Mouse (Mus musculus) kidney, postnatal 36 days (tissue): ENCODE measurements around the gene Ubr2.

Source experiments
- DNase-seq, 2 experiments: peaks; one replicate each; pipeline ENCODE4 v3.0.0; 2021 to 2022; ENCODE audit warnings: mixed read lengths in 2 of 2

Ubr2 gene

DNA sequence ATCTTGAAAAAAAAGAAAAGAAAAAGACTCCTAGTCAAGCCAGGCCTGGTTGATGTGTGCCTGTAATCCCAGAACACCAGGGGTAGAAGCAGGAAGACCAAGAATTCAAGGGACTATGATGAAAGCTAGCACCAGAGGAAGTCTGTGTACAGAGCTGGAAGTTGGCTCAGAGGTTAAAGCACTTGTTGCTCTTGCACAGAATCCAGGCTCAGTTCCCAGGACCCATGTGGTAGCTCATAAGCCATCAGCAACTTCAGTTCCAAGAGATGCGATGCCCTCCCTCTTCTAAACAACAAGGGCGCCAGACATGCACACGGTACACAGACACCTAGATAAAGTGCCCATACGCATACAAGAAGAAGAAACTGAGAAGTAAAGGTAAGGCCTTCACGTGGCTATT is 8.0 kb downstream of the Ubr2 start:
- no peak for DNase-seq

DNA sequence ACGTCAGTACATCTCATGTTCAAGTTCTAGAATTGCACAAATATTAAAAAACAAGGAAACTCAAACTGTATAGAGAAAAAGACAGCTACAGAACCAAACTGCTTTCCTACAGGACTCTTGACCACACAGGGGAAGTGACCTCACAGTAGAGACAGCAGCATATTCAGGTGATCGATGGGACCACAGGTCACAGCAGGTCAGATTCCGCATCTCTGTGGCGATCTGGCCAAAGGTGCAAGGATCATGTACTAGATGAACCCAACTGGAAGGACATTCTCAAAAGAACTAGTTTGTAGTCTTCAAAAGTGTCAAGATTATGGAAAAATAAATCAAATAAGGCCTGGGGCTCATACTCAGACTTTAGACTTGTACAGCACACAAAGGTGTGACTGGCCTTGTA is 11.5 kb downstream of the Ubr2 start:
- DNase-seq, result no peak

DNA sequence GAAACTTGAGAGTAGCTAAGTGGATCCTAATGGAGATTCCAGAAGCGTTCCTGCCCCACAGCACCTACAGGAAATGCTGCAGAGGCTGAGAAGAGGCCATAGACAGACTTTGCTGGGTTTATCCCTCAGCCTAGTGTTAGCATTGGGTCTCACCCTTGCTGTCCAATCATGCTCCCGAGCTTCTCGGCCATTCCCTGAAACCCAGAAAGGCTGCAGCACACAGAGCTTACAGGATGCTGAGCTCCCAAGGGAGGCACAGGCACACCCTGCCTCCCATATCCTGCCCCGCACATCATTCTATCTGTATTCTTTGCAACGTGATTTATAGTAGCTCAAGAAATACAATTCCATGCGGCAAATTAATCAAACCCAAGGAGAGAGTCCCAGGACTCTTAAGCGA is 13.9 kb downstream of the Ubr2 start:
- DNase-seq, result peak in 1 of 2 experiments; percentile 15

DNA sequence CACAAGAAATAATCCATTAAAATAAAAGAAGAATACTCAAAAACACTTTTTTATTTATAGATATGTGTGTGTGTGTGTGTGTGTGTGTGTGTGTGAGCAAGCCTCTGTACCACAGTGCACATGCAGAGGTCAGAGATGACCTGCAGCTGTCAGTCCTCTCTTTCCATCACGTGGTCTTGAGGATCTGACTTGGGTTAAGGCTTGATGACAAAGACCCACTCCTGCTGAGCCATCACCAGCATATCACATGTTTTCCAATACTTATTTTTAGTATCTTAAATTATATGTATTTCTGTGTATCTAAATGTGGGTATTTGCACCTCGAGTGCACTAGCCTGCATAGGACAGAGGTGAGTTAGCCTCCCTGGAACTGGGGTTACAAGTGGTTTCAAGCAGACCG is 14.7 kb downstream of the Ubr2 start:
- DNase-seq, result no peak

DNA sequence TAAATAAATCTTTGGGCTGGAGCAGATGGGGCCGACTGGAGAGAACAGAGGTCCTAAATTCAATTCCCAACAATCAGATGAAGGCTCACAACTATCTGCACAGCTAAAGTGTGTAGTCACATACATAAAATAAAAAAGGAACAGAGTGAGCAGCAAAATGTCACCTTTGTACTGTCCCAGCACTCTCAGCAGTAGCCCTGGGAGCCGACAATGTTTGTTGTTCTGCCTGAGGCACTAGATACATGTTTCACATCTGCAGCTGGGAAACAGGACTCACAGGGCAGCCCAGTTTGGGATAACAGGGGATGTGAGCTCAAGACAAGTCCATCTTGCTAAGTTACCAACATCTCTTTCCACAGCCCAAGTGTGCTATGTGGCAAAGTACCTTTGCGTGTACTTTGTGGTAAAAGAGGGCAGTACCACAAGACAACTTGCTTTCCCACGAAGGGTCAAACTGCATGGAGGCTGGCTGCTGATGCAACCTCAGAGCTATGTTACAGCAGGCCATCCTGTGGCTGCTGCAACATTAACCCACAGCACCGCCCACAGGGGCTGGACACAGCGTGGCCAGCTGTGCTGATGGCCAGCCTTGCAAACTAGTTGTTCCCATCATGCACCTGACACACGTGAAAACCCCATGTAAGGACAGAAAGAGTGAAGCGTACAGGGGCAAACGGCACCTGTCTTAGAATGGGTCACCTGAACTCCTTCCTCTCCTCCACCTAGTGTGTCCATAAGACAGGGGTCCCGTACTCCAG is 15.5 kb downstream of the Ubr2 start:
- DNase-seq, result peak; percentile 52 to 64

DNA sequence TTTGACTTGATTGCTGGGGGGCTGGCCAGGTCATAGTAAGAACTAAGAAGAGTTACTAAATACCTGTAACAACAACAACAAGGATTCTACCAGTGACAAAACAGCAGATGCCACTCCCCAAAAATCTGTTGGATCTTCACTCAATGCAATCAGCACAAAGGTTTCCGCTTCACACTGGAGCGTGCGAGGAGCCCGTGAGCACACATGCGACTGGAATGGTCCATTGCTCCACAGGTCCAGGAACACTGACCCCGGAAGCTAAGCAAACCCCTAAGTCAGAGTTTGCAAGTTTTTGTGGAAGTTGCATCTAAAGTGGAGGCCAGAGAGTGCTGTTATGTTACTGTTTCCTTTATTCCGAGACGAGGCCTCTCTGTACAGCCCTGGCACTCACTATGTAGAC is 16.7 kb downstream of the Ubr2 start:
- DNase-seq, result no peak

DNA sequence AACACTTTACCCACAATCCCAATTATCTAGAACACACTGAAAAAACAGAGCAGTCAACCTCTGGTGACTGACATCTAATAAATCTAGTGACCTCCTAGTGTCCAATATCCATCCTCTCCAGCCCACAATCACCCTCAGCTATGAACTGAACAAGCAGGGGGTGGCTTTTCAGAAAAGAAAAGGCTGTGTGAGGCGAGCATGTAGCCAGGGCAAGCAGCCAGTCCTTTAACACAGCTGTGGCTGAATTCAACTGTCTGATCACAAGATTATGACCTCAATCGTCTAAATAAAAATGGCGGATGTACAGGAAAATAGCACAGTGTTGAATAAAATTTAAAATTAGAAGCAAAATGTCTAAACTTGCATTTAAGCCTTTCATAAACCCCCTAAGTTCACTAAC is 22.7 kb downstream of the Ubr2 start:
- no peak for DNase-seq

DNA sequence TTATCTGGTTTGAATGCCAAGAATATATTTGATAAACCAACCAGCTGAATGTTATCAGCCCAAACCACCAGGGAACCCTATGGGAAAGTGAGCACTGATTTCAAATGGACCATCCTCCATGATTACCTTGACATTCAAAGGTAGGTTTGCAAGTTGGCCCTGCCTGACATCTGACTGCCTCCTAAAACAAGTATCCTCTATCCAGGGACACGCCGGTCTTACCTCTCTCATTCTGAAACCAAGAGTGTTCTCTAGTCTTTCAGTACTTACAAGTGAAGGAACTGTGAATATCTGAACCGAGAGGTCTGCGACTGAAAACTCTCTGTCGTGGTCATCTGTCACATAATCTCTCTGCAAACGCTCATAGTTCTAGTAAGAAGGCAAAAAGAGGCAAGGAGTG is 30.3 kb downstream of the Ubr2 start:
- DNase-seq, result no peak

DNA sequence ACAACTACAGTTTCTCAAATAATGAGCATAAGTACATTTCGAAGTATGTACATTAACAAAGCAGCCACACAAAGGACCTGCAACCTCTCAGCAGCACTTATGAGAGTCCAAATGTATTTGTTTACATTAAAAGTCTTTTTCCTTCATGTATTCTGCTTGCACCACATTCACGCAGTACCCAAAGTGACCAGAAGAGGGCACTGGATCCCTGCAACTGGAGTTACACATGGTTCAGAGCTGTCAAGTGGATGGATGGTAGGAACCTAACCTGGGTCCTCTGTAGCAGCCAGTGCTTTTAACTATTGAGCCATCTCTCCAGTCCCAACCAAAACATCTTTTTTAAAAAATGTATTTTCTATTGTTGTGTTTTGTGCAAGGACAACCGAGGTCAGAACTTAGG is 35.2 kb downstream of the Ubr2 start:
- DNase-seq, result peak; percentile 46 to 85

DNA sequence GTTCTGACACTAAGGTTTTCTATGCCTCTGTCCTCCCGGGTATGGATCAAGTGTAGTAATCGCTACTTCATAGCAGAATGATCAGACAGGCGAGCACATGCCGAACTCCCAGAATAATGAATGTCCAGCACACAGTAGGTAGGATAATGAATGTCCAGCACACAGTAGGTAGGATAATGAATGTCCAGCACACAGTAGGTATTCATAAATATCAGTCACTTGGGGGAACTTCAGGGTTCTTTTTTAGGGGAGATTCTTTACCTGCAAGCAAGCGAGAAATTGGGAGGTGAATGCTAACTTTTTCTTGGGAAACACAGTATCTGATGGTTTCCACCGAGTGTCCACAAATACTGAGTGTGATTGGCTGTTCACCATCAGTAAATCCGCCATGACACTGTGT is 37.8 kb downstream of the Ubr2 start:
- no peak for DNase-seq

DNA sequence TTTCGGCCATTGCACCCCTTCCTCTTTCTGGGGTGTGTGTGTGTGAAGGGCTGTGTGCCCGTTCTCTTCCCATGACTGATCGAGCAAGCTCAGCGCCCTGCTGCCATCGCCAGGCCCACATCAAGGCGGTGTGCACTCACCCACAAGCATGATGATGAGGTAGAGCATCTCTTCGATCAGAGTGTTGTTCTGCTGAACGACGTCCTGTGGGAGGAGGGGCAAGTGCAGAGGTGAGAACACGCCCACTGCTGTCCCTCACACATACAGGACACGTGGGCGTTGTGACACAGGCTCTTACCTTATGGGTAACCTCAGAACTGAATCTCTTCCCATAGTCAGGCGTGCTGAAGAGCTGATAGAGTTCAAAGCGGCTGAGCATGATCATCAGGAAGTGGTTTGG is 43.5 kb downstream of the Ubr2 start:
- no peak for DNase-seq

DNA sequence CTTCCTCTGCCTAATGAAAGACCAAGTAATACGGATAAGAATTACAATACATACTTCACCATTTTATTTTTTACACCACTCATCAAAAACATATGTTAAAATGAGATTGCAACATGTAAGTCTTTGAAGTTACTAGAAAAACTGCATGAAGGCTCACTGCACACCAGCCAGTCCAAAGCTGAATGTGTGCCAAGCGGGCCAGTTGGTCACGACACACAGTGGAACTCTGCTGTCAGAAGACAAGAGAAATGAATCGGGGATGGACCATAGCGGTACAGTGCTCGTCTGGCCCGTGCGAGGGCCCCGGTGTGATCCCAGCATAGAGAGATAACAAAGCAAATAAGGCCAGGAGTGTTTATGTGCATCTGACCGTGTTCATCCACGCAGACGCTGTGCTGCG is 47.2 kb downstream of the Ubr2 start:
- DNase-seq, result no peak

DNA sequence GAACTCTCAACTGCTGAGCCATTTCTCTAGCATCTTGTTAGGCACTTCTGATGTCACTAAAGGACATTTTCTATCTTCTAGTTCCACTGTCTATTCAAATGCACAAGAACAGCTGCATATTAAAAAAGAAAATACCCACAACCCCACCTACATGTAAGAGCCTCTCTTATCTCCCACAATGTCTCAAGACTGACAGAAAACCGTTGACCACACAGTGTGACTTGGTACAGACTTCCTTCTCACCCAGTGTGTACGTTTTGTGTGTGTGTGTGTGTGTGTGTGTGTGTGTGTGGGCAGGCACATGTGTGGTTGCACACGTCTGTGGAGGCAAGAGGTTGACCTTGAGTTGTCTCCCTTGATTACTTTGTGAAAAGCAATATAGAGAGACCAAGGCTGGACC is 48.2 kb downstream of the Ubr2 start:
- no peak for DNase-seq

DNA sequence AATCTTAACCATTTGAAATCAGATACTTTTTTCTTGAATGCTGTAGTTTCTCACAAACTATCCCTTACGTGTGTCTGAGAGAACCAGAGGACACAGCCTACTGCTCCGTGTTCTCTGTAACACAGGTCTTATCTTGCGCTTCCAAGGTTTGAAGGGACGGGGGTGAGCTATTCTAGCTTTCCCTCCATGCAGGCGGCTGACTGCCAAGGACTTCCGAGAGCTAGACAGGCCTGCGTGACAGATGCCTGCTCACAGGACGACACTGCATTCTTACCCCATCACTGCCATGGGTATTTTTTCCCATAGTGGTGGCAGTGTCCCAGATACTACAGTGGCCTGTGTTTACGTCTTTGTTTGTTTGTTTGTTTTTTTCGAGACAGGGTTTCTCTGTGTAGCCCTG is 50.1 kb downstream of the Ubr2 start:
- DNase-seq, result no peak

DNA sequence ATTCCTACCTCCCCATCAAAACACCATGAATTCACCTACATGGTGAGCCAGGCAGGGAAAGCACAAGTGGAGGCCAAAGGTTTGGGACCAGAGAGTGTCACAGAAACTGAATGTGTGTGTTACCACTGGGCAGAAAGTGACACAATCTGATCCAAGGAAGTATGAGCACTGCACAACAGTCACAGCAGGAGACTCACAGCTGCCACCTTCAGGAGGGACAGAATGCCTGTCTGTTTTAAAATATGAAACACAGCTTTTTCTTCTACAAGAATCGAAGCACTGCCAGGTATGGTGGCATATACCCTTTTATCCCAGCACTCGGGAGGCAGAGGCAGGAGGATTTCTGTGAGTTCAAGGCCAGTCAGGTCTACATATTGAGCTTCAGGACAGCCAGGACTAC is 52.3 kb downstream of the Ubr2 start:
- DNase-seq, result peak in 1 of 2 experiments; percentile 21

DNA sequence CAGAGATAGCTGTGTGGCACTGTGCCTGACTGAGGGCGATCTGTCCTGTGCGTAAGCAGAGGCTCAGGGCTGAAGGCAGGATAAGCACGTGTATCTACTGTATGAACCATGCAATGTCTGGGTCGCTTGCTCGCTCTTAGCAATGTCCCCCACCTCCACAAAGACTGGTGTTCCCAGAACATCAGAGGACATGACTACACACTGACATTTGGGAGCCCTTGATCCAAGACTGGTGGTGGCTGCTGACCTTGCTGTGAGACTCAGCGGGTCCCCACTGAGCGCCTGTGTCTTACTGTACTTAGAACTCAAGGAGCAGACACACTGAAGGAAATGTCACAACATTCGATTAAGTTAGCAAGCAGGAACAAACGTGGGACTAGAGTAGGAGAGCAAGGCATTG is 64.1 kb downstream of the Ubr2 start:
- no peak for DNase-seq

DNA sequence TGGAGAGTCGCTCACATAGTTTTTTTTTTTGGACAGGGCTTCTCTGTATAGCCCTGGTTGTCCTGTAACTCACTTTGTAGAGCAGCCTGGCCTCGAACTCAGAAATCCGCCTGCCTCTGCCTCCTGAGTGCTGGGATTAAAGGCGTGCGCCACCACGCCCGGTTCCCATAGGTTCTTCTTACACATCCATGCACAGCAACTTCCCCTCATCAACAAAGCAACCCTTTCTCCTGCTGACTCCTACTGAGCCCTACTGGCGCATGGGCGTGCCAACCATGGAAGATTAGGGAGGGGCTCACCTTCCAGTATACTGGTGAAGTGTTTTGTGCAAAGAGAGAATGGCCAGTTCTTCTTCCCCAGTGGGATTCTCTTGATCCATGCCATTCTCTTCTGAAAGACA is 67.9 kb downstream of the Ubr2 start:
- no peak for DNase-seq

DNA sequence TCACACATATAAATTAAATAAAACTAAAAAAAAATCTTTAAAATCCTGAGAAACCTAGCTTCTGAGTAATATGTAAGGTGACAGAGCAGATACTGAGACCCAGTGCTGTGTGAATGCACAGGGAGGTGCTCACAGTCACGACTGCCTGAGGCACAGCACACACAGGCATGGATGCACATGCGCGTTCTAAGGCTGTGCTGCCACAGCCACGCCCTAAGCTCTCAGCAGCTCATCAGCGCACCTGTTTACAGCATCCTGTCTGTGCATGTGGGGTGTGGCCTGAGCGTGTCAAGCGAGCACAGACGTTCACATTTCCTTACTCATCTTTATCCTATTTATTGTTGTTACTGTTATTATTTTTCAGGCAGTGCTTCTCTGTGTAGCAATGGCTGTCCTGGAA is 69.9 kb downstream of the Ubr2 start:
- DNase-seq, result no peak

DNA sequence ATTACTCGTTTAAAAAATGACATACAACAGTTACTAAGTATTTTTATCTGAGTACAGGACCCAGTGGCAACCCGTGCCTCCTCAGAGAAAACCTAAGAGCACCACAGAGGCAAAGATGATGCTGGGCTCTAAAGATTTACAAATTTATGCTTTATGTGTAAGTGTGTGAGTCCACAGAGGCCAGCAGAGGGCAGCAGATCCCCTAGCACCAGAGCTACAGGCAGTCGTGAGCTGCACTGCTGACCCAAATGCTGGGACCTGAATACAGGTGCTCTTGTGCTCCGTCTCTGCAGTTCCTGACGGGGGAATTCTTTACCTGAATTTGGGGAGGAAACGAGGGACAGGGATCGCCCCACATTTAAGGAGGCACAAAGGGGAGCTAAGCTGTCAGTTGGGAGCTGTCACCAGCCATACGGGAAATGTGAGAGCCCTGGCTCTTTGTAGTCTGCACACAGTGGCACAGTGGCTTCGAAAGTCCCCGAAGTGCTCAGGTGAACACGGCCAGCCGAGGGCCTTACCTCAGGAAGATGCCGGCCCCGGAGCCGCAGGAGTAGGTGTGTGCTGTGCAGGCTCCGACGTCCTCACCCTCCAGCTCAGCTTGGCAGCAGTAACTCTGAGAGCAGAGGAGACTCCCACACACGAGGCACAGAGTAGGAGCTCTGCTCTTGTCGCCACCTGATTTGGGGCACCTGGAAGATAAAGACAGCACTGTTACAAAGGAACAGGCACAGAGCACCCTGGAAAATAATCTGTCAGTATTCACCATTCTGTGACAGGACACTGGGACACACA is 76.6 kb downstream of the Ubr2 start:
- peak; percentile 53 to 87 for DNase-seq

DNA sequence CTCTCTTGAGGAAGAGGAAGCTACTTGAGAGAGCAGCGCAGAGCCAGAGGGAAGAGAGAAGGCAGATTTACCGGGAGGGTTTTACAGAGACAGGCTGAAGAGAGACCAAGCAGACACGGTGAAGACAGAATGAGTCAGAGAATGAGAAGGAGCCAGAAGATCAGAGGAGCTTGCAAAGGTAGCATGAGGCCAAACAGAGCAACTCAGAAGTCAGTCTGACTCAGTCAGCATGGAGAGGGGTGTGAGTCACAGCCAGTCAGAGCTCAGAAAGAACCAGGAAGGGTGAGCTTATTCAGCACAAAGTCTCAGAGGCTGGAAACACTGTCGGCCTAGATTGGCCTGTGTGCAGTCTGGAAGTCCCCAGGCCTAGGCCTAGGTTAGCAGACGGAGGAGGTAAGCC is 77.4 kb downstream of the Ubr2 start:
- no peak for DNase-seq

DNA sequence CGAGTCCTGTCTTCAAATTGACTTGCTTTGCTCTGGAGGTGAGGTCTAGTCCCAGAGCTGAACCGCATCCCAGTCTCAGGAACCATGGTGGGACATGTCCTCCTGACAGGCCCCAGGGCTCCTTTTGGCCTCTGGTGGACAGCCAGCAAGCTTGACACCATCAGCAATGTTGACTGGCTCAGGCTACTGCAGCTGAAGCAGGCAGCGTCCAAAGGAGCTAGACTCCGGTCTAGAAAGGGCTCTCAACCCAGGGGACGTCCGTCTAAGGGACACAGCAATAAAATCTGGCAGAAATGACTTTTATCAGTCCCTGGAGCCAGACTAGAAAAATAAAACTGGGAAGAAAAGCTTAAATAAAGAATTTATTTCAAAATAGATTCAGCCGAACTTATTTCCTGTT is 80.5 kb downstream of the Ubr2 start:
- DNase-seq, result peak; percentile 7 to 26

DNA sequence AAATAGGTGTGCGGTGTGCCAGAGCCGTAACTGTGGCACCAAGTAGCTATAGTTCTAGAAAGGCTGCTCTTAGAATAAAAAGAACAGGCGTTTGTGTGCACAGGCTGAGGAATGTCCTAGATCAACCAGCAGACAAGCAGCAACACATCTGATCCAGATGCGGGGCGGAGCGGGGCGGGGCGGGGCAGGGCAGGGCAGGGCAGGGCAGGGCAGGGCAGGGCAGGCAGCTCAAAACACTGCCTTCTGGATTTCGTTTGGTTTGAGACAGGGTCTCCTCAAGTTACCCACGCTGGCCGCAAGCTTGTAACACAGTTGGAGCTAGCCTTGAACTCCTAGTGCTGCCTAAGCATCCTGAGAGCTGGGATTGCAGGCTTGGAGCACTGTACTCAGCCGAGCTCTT is 81.1 kb downstream of the Ubr2 start:
- no peak for DNase-seq

DNA sequence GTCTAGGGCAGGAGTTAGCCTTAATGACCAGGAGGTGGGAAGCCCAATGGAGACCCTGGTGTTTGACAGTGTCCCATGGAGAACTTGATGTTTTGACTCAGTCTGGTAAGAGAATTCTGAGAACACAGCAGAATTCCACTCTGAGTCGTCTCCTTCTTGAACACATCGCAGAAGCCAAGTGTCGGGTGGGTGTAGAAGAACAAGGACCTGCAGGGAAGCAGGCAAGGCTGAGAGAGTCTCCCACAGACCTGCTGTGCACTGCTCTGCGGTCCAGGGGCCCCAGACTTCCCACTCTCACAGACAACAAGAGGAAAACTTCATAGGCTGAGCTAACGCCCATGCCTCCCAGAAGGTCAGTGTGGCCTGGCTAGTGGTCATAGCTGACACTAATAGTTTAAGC is 82.6 kb downstream of the Ubr2 start:
- no peak for DNase-seq

DNA sequence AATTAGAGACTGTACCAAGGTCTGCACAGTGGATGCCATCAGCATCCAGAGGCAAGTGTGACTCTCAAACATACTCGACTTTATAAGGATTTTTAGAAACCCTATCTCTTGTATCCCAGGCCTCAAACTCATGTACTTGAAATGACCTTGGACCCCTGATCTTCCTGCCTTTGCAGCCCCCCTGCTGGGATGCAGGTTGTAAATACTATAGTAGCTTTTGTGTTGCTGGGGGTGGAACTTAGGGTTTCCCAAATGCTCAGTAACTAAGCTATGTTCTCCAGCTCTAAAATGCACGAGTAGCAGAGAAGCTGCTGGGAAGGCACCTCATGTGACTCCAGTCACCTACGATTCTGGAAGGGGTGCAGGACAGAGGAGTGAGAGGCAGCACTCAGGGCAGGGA is 83.4 kb downstream of the Ubr2 start:
- no peak for DNase-seq

DNA sequence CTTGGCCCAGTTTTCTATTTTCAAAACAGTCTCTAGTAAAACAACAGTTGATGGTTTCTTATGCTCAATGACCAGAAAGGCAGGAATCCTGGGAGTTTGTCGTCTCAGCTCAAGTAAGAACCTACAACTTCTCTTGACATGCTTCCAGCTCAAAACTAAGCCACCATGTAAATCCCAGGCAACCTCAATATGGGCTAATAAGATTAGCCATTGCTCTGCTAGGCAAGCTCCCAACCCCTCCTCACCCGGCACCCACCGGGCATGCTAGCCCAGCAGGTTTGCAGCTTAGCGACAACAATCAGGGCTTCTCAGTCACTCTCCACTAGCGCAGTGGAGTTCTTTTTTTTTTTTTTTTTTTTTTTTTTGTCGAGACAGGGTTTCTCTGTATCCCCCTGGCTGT is 84.2 kb downstream of the Ubr2 start:
- DNase-seq, result no peak
